Mouse (Mus musculus): ENCODE data around the gene Elmo1. TPM values are rescaled to one million over a fixed set of nuclear protein-coding genes. Genes with fewer than 3 reads are reported as not detected.

Elmo1 gene
- polyA plus RNA-seq, 1 experiment from 2014 or later = 49.5 TPM

DNA sequence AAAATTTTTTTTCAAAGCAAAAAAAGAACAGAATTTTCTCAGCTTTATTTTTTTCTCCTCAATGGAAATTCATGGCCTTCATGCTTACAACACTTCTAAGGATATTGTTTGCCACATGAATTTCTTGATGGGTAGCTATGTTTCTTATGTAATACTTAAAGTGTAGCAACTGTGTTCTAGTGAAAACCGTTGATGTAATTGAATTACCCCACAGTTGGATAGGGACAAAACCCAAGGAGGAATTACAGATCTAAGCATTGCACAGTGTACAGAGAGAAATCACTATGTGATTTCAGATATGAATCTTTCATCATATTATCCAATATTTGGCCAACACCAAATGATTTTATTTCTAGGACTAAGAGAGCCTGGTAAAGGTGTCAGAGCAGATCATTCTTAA is 259.4 kb downstream of the Elmo1 start:
- Histone ChIP-seq H3K36me3 (ENCODE audit: control insufficient read depth, insufficient read depth, low read length) (no peaks in the 10 kb centered on the region), H3K9ac (replicated peaks; ENCODE audit: low read depth, low read length) (no peak overlapping the region), H3K4me3 (ENCODE audit: low read depth, low read length) (no peak overlapping the region), H3K27ac (ENCODE audit: low read depth, low read length) (no peak overlapping the region), H3K9me3 (ENCODE audit: control insufficient read depth, low read length) (no peaks in the 10 kb centered on the region), H3K27me3 (ENCODE audit: control insufficient read depth, insufficient read depth, low read length) (no peaks in the 10 kb centered on the region), H3K4me1 (ENCODE audit: control insufficient read depth, insufficient read depth, low read length) (peaks cover 8% of the 10 kb centered on the region), H3K4me2 (ENCODE audit: low read depth, low read length) (no peak overlapping the region)
- no peak for ATAC-seq (ENCODE audit: low read depth)
- 86% methylated on average over 1 of the region's 1 CpGs for WGBS

DNA sequence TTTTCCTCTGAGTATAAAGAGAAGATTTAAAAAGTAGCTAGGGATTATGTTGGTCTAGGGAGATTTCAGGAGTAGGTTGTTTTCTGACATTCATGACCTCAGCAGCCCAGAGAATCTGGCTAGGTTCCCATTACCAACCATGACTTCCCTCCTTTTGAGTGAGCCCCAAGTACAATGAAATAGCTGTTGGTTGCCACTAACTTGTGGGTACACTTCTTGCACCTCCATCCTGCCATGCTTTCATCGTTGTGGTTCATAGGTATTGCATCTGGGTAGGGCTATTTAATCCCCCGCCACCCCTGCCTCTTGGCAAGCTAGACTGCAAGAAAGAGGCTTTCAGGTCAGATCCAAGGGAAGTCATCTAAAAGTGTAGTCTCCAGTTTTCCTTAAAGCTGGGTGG is 262.2 kb downstream of the Elmo1 start:
- Histone ChIP-seq H3K9me3 (ENCODE audit: control insufficient read depth, low read length) (no peaks in the 10 kb centered on the region), H3K4me1 (ENCODE audit: control insufficient read depth, insufficient read depth, low read length) (peaks cover 13% of the 10 kb centered on the region), H3K27ac (ENCODE audit: low read depth, low read length) (no peak overlapping the region), H3K36me3 (ENCODE audit: control insufficient read depth, insufficient read depth, low read length) (no peaks in the 10 kb centered on the region), H3K9ac (replicated peaks; ENCODE audit: low read depth, low read length) (no peak overlapping the region), H3K4me3 (ENCODE audit: low read depth, low read length) (no peak overlapping the region), H3K4me2 (ENCODE audit: low read depth, low read length) (no peak overlapping the region), H3K27me3 (ENCODE audit: control insufficient read depth, insufficient read depth, low read length) (no peaks in the 10 kb centered on the region)
- WGBS = 96% methylated on average over 2 of the region's 2 CpGs
- no peak for ATAC-seq (ENCODE audit: low read depth)

DNA sequence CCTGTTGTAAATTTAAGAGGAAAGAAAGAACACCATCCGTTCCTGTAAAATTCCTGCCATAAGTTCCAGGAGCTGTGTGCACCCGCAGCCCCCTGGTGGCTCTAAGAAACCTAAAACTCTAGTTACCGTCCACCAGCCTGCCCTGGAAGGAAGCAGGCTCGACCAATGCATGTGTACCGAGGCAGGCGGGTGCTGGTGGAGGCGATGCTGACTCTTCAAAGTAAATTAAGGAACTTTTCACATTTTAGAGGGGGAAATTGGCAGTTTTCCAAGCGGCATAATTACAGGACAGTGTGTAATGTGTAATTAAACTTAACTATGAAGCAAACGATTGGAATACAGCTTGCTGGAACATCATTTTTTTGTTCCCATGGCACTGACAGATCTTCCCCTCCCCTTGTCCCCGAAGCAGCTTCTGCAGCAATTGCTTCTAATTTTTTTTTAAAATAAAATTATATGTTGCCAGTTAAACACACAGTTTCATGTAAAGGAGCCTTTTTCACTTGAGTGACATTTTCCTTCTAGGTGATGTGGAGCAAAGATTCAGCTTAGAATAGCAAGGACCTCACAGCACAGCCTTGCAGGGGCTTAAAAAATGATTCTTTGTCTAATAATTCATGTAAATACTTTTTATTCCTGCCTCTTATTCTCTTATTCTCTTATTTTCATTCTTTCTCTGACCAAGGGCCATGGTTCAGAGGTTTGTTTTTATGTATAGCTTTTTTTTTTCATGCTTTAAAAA is 263.6 kb downstream of the Elmo1 start:
- 24% methylated on average over 10 of the region's 10 CpGs for WGBS
- H3K36me3 ChIP-seq (ENCODE audit: control insufficient read depth, insufficient read depth, low read length) = no peaks in the 10 kb centered on the region
- ATAC-seq (ENCODE audit: low read depth) = peak; percentile 70
- H3K4me3 ChIP-seq (ENCODE audit: low read depth, low read length) = no peak overlapping the region
- H3K4me1 ChIP-seq (ENCODE audit: control insufficient read depth, insufficient read depth, low read length) = peaks cover 13% of the 10 kb centered on the region
- H3K4me2 ChIP-seq (ENCODE audit: low read depth, low read length) = peak overlapping the region; percentile 19; the same call in 1 of the 2 replicates
- no peaks in the 10 kb centered on the region for H3K9me3 ChIP-seq (ENCODE audit: control insufficient read depth, low read length)
- H3K9ac ChIP-seq (replicated peaks; ENCODE audit: low read depth, low read length) = no peak overlapping the region
- H3K27ac ChIP-seq (ENCODE audit: low read depth, low read length) = peak overlapping the region; percentile 55; the same call in 1 of the 2 replicates
- H3K27me3 ChIP-seq (ENCODE audit: control insufficient read depth, insufficient read depth, low read length) = no peaks in the 10 kb centered on the region

DNA sequence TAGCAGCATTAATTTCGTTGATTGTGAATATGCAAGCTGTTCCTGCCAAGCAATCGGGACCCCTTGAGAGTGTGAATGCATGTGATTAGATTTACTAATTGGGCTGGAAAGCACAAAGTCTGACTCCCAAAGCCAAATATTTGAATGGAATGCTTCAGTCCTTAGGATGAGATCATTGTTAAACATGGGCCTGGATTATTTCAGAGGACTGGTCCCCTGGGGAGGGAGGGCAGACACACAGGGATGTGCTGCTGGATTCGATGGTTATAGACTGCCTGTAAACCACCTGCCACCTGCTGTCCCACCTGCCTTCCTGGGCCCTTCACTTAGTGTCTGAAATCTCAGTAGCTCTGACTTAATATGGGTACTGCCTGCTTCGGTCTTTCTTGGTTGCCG is 264.2 kb downstream of the Elmo1 start:
- H3K4me1 ChIP-seq (ENCODE audit: control insufficient read depth, insufficient read depth, low read length) = peaks cover 13% of the 10 kb centered on the region
- H3K4me2 ChIP-seq (ENCODE audit: low read depth, low read length) = no peak overlapping the region
- no peaks in the 10 kb centered on the region for H3K9me3 ChIP-seq (ENCODE audit: control insufficient read depth, low read length)
- no peak overlapping the region for H3K9ac ChIP-seq (replicated peaks; ENCODE audit: low read depth, low read length)
- no peak overlapping the region for H3K4me3 ChIP-seq (ENCODE audit: low read depth, low read length)
- no peaks in the 10 kb centered on the region for H3K36me3 ChIP-seq (ENCODE audit: control insufficient read depth, insufficient read depth, low read length)
- ATAC-seq (ENCODE audit: low read depth) = peak; percentile 80
- no peaks in the 10 kb centered on the region for H3K27me3 ChIP-seq (ENCODE audit: control insufficient read depth, insufficient read depth, low read length)
- H3K27ac ChIP-seq (ENCODE audit: low read depth, low read length) = peak overlapping the region; percentile 44; the same call in 1 of the 2 replicates
- 27% methylated on average over 5 of the region's 5 CpGs for WGBS

DNA sequence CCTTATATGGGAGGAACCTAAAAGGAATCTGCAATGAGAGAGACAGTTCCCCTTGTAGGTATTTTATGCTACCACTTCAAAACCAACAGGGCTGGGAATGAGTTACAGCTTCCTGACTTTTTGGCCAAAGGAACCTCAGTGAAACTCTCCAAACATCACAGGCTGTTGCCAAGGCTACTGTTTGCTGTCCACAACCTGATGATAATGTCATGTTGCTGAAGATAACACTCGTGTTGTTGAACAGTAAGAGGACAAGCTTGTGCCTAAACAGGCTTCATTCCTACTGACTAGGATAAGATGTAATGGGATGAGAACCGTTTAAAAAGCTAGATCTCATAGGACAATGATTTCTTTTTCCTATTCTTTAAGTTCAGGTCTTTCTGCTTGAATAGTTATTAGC is 272.1 kb downstream of the Elmo1 start:
- no peaks in the 10 kb centered on the region for H3K9me3 ChIP-seq (ENCODE audit: control insufficient read depth, low read length)
- H3K4me1 ChIP-seq (ENCODE audit: control insufficient read depth, insufficient read depth, low read length) = peaks cover 10% of the 10 kb centered on the region; the same call in 1 of the 2 replicates
- no peaks in the 10 kb centered on the region for H3K27me3 ChIP-seq (ENCODE audit: control insufficient read depth, insufficient read depth, low read length)
- H3K27ac ChIP-seq (ENCODE audit: low read depth, low read length) = no peak overlapping the region
- H3K36me3 ChIP-seq (ENCODE audit: control insufficient read depth, insufficient read depth, low read length) = no peaks in the 10 kb centered on the region
- no peak overlapping the region for H3K4me2 ChIP-seq (ENCODE audit: low read depth, low read length)
- no peak overlapping the region for H3K4me3 ChIP-seq (ENCODE audit: low read depth, low read length)
- WGBS = 80% methylated on average over 2 of the region's 2 CpGs
- no peak for ATAC-seq (ENCODE audit: low read depth)
- no peak overlapping the region for H3K9ac ChIP-seq (replicated peaks; ENCODE audit: low read depth, low read length)

DNA sequence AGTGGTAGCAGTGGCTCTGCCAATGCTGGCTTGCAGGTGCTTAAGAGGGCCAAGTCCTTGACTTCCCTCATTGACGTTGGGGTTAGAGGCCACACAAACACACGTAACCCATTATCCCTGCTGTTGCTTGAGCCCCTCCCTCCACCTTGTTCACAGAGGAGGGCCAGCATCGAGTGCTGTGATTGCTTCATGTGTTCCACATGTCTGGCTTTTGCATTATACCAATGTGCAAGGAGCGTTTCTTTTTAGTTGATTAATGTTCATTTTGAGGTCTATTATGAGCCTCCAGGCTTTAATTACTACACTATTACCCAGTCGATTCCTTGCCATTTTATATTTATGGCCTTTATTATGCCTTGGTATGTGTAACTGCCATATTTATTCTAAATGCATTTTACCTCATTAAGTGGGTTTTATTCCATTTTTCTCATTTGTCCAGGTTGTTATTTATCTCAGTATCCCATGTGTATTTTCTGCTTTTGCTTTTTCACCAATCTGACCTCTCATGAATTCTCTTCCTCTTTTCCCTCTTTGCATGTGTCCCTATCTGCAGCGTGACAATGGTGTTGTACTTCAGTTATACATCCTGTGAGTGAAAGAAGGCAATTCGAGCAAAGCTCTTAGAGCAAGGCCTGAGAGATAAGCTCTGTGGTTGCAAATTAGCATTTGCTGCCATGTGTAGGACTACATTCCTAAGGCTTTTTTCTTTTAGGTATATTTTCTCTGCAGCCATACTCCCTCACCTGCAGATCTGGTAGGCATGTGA is 275.6 kb downstream of the Elmo1 start:
- Histone ChIP-seq H3K9me3 (ENCODE audit: control insufficient read depth, low read length) (no peaks in the 10 kb centered on the region), H3K4me1 (ENCODE audit: control insufficient read depth, insufficient read depth, low read length) (peaks cover 16% of the 10 kb centered on the region), H3K4me3 (ENCODE audit: low read depth, low read length) (no peak overlapping the region), H3K27me3 (ENCODE audit: control insufficient read depth, insufficient read depth, low read length) (no peaks in the 10 kb centered on the region), H3K4me2 (ENCODE audit: low read depth, low read length) (no peak overlapping the region), H3K9ac (replicated peaks; ENCODE audit: low read depth, low read length) (no peak overlapping the region), H3K36me3 (ENCODE audit: control insufficient read depth, insufficient read depth, low read length) (no peaks in the 10 kb centered on the region), H3K27ac (ENCODE audit: low read depth, low read length) (peak overlapping the region; percentile 60)
- WGBS = 30% methylated on average over 7 of the region's 7 CpGs
- ATAC-seq (ENCODE audit: low read depth) = peak; percentile 64

DNA sequence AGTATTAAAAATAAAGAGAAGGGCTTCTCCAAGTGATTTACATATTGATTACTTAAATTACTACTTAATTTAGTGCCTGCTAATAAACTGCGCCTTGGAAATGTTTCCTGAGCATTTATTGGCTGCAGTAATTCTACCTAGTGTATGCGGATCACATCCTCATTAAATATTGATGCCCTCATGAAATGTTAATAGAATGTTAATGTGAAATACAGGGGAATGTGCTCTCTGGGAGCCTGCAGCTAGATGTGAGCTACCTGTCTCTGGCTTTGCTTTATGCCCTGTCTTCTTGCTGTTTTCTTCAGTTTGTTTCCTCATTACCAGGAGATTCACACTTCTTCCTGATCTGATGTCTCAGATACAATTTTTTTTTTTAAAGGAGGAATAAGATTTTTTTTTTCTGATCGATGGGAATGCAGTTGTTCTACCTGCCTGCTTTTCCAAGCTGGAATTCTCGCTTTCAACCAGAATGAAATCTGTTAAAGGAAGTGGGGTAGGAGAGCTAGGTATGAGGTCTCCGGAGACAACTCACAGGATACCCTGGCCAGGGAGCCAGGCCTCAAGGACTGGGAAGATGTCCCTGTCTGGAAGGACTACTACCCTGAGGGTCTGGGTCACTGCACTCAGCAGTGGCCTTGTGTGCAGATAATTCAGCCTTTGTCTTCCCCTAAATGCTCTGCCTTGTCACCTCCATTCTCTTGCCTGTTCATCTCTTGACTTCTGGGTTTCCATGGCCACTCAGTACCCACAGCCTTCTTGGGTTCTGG is 279.8 kb downstream of the Elmo1 start:
- H3K4me2 ChIP-seq (ENCODE audit: low read depth, low read length) = no peak overlapping the region
- 56% methylated on average over 5 of the region's 5 CpGs for WGBS
- no peaks in the 10 kb centered on the region for H3K36me3 ChIP-seq (ENCODE audit: control insufficient read depth, insufficient read depth, low read length)
- no peaks in the 10 kb centered on the region for H3K27me3 ChIP-seq (ENCODE audit: control insufficient read depth, insufficient read depth, low read length)
- H3K4me1 ChIP-seq (ENCODE audit: control insufficient read depth, insufficient read depth, low read length) = peaks cover 16% of the 10 kb centered on the region
- peak; percentile 84 for ATAC-seq (ENCODE audit: low read depth)
- H3K27ac ChIP-seq (ENCODE audit: low read depth, low read length) = peak overlapping the region; percentile 78
- no peak overlapping the region for H3K4me3 ChIP-seq (ENCODE audit: low read depth, low read length)
- H3K9me3 ChIP-seq (ENCODE audit: control insufficient read depth, low read length) = no peaks in the 10 kb centered on the region
- no peak overlapping the region for H3K9ac ChIP-seq (replicated peaks; ENCODE audit: low read depth, low read length)

DNA sequence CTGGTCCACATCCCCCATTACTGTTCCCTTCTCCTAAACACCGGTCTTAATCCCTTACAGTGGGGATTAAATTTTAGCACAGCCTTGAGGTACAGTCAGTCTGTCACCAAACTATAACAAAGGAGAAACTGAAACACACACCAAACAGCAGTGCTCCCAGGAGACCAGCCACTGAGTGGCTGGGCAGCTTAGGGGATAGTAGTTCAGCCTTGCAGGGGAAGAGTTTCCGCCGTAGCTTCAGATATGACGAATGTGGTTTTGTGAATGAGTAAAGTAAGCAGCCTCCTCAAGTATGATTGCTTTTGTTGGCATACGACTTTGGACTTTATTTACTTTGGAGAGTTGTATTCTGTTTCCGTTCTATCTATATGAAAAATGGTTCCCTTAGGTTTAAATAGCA is 281.1 kb downstream of the Elmo1 start:
- no peak overlapping the region for H3K4me3 ChIP-seq (ENCODE audit: low read depth, low read length)
- no peaks in the 10 kb centered on the region for H3K36me3 ChIP-seq (ENCODE audit: control insufficient read depth, insufficient read depth, low read length)
- WGBS = 75% methylated on average over 6 of the region's 6 CpGs
- ATAC-seq (ENCODE audit: low read depth) = no peak
- H3K4me2 ChIP-seq (ENCODE audit: low read depth, low read length) = no peak overlapping the region
- H3K27ac ChIP-seq (ENCODE audit: low read depth, low read length) = no peak overlapping the region
- no peak overlapping the region for H3K9ac ChIP-seq (replicated peaks; ENCODE audit: low read depth, low read length)
- H3K4me1 ChIP-seq (ENCODE audit: control insufficient read depth, insufficient read depth, low read length) = peaks cover 10% of the 10 kb centered on the region
- no peaks in the 10 kb centered on the region for H3K27me3 ChIP-seq (ENCODE audit: control insufficient read depth, insufficient read depth, low read length)
- no peaks in the 10 kb centered on the region for H3K9me3 ChIP-seq (ENCODE audit: control insufficient read depth, low read length)
